Mouse (Mus musculus) spleen, adult 2 months (tissue): ENCODE measurements around the gene Hacl1. TPM values are rescaled to one million over a fixed set of nuclear protein-coding genes. Genes with fewer than 3 reads are reported as not detected.

ENCODE experiments used
- DNase-seq, 2 experiments: peaks; one replicate each; pipeline versions ENCODE4 v3.0.0 to v3.0.0-alpha.2; 2012 to 2021; ENCODE audit warnings: low spot score in 2 of 2, low read depth in 1 of 2
- H3K27ac ChIP-seq: fragments of 200-500 bp; 2 replicates; pipeline ENCODE4 v1.5.1; 2012; ENCODE audit warnings: low read length, inconsistent platforms; ENCODE audit not compliant: insufficient read depth
- H3K27me3 ChIP-seq: fragments of 200-500 bp; 2 replicates; pipeline ENCODE4 v1.6.1; 2012; ENCODE audit warnings: mild to moderate bottlenecking, moderate library complexity, low read length, inconsistent platforms; ENCODE audit not compliant: control insufficient read depth, insufficient read depth
- H3K36me3 ChIP-seq: fragments of 200-500 bp; 2 replicates; pipeline ENCODE4 v1.6.1; 2012; ENCODE audit warnings: mild to moderate bottlenecking, low read length, inconsistent platforms; ENCODE audit not compliant: control insufficient read depth, insufficient read depth
- H3K4me1 ChIP-seq: fragments of 200-500 bp; 2 replicates; pipeline ENCODE4 v1.6.1; 2011; ENCODE audit warnings: inconsistent platforms; ENCODE audit not compliant: control insufficient read depth, insufficient read depth, insufficient read length
- H3K4me3 ChIP-seq: fragments of 200-500 bp; 2 replicates; pipeline ENCODE4 v1.5.1; 2011; ENCODE audit warnings: mild to moderate bottlenecking, inconsistent platforms; ENCODE audit not compliant: insufficient read depth, insufficient read length; ENCODE audit errors: extremely low read depth
- CTCF ChIP-seq: fragments of 200-500 bp; IDR thresholded peaks from 2 replicates; pipeline ENCODE4 v1.5.1; 2011; ENCODE audit warnings: mild to moderate bottlenecking, inconsistent platforms; ENCODE audit not compliant: insufficient read depth, insufficient read length, insufficient replicate concordance; ENCODE audit errors: extremely low read depth
- POLR2A ChIP-seq: fragments of 200-500 bp; IDR thresholded peaks from 2 replicates; pipeline ENCODE4 v1.6.1; 2011; ENCODE audit warnings: low read depth, low read length, inconsistent platforms
- WGBS: fragments of 180-500 bp; shearing (Covaris S2); methylation state at CpG from one replicate; pipeline ENCODE4 v1.1.7; 2018; 5-methylcytosine and 5-hydroxymethylcytosine counted together
- polyA plus RNA-seq: library from polyadenylated mRNA; depleted of rRNA; stranded (reverse); fragments of >200 nt; gene quantifications from 2 replicates; pipeline ENCODE4 v1.2.3, GENCODE M21; 2012

Hacl1 gene
- polyA plus RNA-seq, 1 experiment: 6.1 TPM

DNA sequence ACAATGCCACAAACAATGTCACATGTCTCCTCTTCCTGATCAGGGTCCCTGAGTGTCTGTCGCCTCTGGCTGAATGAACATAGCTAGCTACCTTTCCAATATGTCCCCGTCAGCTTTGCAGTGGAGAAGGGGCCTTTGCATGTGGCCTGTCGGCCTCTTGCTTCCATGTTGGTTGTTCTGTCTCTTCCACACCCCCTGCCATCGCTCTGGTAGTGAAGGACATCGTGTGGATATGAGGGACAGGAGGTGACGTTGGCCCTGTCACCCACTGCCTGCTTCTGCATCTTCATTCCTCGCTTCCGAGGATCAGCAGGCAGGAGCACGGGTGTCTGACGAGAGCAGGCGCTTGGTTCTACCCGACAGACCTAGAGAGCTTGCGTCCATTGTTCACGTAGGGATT is 14.3 kb upstream of the Hacl1 start:
- DNase-seq: no peak
- H3K4me3 ChIP-seq: no peak overlapping the region
- no peaks in the 10 kb centered on the region for H3K36me3 ChIP-seq
- no peaks in the 10 kb centered on the region for H3K27me3 ChIP-seq
- no peaks in the 10 kb centered on the region; the same call in 1 of the 2 replicates for H3K4me1 ChIP-seq
- TF ChIP-seq CTCF (no peak), POLR2A (no peak)
- no peak overlapping the region for H3K27ac ChIP-seq
- WGBS: 93% methylated on average over 14 of the region's 14 CpGs

DNA sequence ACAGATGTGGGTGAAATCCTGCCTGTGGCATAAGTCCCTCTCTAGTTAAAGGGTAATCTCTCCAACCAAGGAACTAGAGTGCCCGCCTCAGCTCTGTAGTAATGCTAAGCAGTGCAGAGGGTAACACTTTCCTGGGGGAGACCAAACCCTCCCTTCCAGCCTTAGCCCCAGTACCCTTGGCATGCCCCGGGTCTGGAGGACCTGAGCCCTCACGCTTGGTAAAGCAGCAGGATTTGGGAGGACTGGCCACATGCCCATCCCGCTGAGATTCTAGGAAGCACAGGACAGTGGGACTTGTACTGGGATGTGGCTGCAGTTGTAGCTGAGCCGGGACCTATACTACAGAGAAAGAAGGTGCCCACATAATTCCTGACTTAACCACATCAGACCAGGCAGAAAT is 13.7 kb upstream of the Hacl1 start:
- Histone ChIP-seq H3K4me1 (no peaks in the 10 kb centered on the region; the same call in 1 of the 2 replicates), H3K36me3 (no peaks in the 10 kb centered on the region), H3K4me3 (no peak overlapping the region), H3K27me3 (no peaks in the 10 kb centered on the region), H3K27ac (no peak overlapping the region)
- no peak for DNase-seq
- 90% methylated on average over 5 of the region's 5 CpGs for WGBS
- TF ChIP-seq CTCF (no peak), POLR2A (no peak)

DNA sequence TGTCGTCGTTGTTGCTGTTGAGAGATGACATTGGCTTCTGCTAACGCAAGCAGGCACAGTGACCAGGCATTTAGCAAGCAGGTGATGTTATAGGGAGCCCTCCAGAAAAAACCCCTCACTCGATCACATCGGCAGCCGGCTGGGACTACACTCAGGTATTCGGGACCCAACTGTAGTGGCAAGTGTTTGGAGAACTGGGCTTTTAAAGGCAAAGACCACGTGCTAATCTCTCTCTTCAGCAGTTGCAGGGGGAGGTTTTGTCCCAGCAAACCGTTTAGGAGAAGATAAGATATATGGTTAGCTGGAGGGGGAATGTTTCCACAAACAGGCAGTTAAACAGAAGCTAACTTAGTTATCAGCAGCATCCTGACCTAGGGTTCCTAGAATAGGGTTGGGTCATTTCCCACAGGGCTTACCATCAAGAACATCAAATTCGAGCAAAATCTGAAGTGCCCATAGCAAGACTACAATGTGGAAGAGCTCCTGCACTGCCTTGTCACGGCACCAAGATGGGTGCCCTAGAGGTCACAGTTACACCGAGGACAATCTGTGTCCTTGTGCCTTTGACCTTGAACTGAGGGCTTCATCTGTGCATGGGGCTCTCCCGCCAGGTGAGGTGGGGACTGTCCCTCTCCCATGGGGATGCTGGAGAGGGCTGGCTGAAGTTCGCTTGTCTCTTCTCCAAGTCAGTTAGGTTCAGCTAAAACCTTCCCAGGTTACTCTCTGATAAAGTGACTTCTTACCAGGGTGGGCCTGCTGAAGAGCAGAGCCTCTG is 12.2 kb upstream of the Hacl1 start:
- 80% methylated on average over 14 of the region's 14 CpGs for WGBS
- no peaks in the 10 kb centered on the region for H3K36me3 ChIP-seq
- TF ChIP-seq CTCF (no peak), POLR2A (no peak)
- no peak overlapping the region for H3K4me3 ChIP-seq
- no peaks in the 10 kb centered on the region for H3K4me1 ChIP-seq
- H3K27me3 ChIP-seq: no peaks in the 10 kb centered on the region
- DNase-seq: no peak
- H3K27ac ChIP-seq: no peak overlapping the region

DNA sequence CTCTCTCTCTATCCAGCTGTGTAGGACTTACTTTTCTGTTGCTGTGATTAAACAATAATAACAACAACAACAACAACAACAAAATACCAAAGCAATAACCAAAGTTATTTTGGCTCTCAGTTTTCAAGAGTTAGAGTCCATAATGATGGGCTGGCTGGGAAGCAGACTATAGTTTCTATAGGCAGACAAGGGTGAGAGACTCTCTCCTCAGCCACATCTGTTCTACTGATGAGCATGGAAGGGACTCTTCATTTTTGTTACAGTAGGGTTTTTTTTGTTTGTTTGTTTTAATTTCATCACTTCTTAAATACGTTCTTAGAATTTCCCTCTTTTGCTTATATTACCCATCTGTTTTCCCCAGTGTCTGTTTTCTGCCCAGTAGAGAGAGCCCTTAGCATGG is 11.5 kb upstream of the Hacl1 start:
- Histone ChIP-seq H3K27me3 (no peaks in the 10 kb centered on the region), H3K36me3 (no peaks in the 10 kb centered on the region), H3K4me3 (no peak overlapping the region), H3K4me1 (no peaks in the 10 kb centered on the region), H3K27ac (no peak overlapping the region)
- no peak for DNase-seq
- TF ChIP-seq CTCF (no peak), POLR2A (no peak)
- whole genome bisulfite sequencing: 98% methylated on average over 1 of the region's 1 CpGs

DNA sequence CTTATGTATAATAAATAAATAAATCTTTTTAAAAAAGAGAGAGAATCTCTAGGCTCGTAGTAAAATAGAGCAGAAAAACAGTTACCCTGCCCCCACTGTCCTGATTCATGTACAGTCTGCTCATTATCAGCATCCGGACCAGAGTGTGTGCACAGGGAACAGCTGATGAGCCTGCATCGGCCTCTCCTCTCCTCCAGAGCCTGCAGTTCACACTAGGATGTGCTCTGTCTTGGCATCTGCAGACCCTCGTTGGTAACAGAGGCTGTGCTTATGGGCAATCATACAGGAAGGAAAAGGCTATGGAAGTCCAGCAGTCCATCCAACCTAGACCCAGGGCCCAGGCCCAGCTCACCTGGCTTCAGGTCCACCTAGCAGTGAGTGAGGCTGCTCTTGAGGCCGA is 11.0 kb upstream of the Hacl1 start:
- no peak for DNase-seq
- TF ChIP-seq POLR2A (no peak), CTCF (no peak)
- no peak overlapping the region for H3K27ac ChIP-seq
- H3K27me3 ChIP-seq: no peaks in the 10 kb centered on the region
- WGBS: 77% methylated on average over 5 of the region's 5 CpGs
- H3K4me3 ChIP-seq: no peak overlapping the region
- no peaks in the 10 kb centered on the region for H3K36me3 ChIP-seq
- no peaks in the 10 kb centered on the region for H3K4me1 ChIP-seq

GRCm38 (mm10) chr14:31651206-31651605 is 10.1 kb upstream of the Hacl1 start:
- Histone ChIP-seq H3K36me3 (no peaks in the 10 kb centered on the region), H3K27ac (no peak overlapping the region), H3K4me1 (no peaks in the 10 kb centered on the region), H3K4me3 (no peak overlapping the region), H3K27me3 (no peaks in the 10 kb centered on the region)
- TF ChIP-seq CTCF (no peak), POLR2A (no peak)
- no peak for DNase-seq
- 78% methylated on average over 7 of the region's 7 CpGs for WGBS

DNA sequence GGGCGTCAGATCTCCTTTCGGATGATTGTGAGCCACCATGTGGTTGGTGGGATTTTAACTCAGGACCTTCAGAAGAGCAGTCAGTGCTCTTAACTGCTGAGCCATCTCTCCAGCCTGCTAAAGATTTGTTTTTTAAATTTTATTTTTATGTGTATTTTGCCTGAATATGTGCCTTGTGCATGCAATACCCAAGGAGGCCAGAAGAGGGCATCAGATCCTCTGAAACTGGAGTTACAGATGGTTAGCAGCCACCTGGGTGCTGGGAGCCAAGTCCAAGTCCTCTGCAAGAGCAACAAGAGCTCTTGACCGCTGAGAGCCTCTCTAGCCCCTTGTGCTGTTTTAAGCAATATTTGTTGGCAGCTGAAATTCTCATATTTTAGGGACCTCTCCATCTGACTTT is 9.3 kb upstream of the Hacl1 start:
- Histone ChIP-seq H3K27ac (no peak overlapping the region), H3K4me3 (no peak overlapping the region), H3K36me3 (no peaks in the 10 kb centered on the region), H3K27me3 (no peaks in the 10 kb centered on the region), H3K4me1 (no peaks in the 10 kb centered on the region)
- no peak for DNase-seq
- TF ChIP-seq CTCF: no peak
- TF ChIP-seq POLR2A: no peak
- WGBS: 97% methylated on average over 3 of the region's 3 CpGs
